Mouse (Mus musculus): ENCODE measurements around the gene Unc119b.

DNA sequence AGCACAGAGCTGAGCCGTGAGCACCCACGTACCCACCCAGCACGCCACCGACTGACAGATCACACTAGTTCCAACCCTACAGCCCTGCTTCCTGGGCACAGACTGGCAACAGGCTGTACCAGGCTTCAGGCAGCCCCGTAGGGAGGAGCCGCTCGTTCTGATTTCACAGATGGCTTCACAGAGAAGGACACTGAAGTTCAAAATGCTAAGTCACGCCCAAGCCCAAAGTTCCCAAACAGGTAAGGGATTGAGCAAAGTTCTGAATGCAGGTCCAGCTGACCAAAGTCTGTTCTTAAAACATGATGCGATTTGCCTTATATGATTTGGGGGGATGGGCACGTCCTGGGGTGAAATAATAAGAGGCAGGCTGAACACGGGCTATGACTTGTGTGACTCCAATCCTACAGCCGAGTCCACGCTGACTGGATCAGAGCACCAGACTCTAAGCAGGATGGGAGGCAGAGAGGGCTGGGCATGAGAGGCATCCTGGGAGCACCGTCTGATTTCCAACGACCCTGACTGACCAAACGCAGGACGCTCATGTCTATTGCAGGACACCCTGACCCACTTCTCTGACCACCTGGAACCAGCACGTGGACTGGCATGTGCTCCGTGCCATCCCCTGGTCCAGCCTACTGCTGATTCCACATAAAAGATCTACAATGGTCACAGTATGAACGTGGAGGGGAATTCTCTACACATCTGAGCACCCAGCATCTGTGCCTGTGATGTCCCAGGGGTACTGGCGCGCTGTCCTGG is 7.2 kb downstream of the Unc119b start:
- no peak for TF ChIP-seq POLR2A (IDR thresholded peaks at IDR 0.05; ENCODE audit: extremely low read depth, insufficient read depth, low read length)
- no peak for TF ChIP-seq CTCF (IDR thresholded peaks at IDR 0.05; ENCODE audit: extremely low read depth, insufficient read depth, low read length)
